Mouse (Mus musculus) liver, embryonic 16.5 days (tissue): ENCODE data around the gene Impdh2. TPM values are rescaled to one million over a fixed set of nuclear protein-coding genes. Genes with fewer than 3 reads are reported as not detected.

ENCODE experiments used
- ATAC-seq: fragments of 200-750 bp; cut with Nextera tagmentation; 2 replicates; pipeline ENCODE4 v1.8.0; 2017; ENCODE audit warnings: low read depth, mild to moderate bottlenecking, moderate number of reproducible peaks, moderate library complexity
- H3K27ac ChIP-seq: fragments of 300-500 bp; sonication (generic); 2 replicates; pipeline ENCODE4 v1.5.1; 2014; ENCODE audit warnings: mild to moderate bottlenecking, low read length
- H3K27me3 ChIP-seq: fragments of 300-500 bp; sonication (generic); 2 replicates; pipeline ENCODE4 v1.6.1; 2014; ENCODE audit warnings: low read depth, low read length, mixed read lengths; ENCODE audit not compliant: control insufficient read depth, insufficient read depth
- H3K36me3 ChIP-seq: fragments of 300-500 bp; sonication (generic); 2 replicates; pipeline ENCODE4 v1.6.1; 2014; ENCODE audit warnings: mild to moderate bottlenecking; ENCODE audit not compliant: control insufficient read depth, insufficient read depth
- H3K4me1 ChIP-seq: fragments of 300-500 bp; sonication (generic); 2 replicates; pipeline ENCODE4 v1.6.1; 2014; ENCODE audit warnings: low read depth, low read length, mixed read lengths; ENCODE audit not compliant: control insufficient read depth
- H3K4me2 ChIP-seq: fragments of 300-500 bp; sonication (generic); 2 replicates; pipeline ENCODE4 v1.6.1; 2014; ENCODE audit warnings: low read depth, low read length, mixed read lengths
- H3K4me3 ChIP-seq: fragments of 300-500 bp; sonication (generic); 2 replicates; pipeline ENCODE4 v1.5.1; 2014; ENCODE audit warnings: low read depth, mild to moderate bottlenecking, low read length
- H3K9ac ChIP-seq: fragments of 300-500 bp; sonication (generic); 2 replicates; pipeline ENCODE4 v1.6.1; 2014; ENCODE audit warnings: low read depth, low read length
- H3K9me3 ChIP-seq: fragments of 300-500 bp; sonication (generic); replicated peaks from 2 replicates; pipeline ENCODE4 v1.6.1; 2016; ENCODE audit warnings: low read length; ENCODE audit not compliant: control insufficient read depth
- WGBS: fragments of 180-500 bp; shearing (Covaris S2); extraction: QIAGEN DNeasy Blood & Tissue Kit; methylation state at CpG from one replicate; pipeline ENCODE4 v1.1.7; 2014; ENCODE audit not compliant: insufficient replicate concordance; 5-methylcytosine and 5-hydroxymethylcytosine counted together
- polyA plus RNA-seq: library from polyadenylated mRNA; unstranded; fragments of >200 nt; fragmentation: Nextera tagmentation; extraction: Ambion mirVana; gene quantifications from 2 replicates; pipeline ENCODE4 v1.2.1, GENCODE M21; 2015

The Impdh2 gene
- polyA plus RNA-seq, 1 experiment from 2014 or later, result 80.0 TPM

DNA sequence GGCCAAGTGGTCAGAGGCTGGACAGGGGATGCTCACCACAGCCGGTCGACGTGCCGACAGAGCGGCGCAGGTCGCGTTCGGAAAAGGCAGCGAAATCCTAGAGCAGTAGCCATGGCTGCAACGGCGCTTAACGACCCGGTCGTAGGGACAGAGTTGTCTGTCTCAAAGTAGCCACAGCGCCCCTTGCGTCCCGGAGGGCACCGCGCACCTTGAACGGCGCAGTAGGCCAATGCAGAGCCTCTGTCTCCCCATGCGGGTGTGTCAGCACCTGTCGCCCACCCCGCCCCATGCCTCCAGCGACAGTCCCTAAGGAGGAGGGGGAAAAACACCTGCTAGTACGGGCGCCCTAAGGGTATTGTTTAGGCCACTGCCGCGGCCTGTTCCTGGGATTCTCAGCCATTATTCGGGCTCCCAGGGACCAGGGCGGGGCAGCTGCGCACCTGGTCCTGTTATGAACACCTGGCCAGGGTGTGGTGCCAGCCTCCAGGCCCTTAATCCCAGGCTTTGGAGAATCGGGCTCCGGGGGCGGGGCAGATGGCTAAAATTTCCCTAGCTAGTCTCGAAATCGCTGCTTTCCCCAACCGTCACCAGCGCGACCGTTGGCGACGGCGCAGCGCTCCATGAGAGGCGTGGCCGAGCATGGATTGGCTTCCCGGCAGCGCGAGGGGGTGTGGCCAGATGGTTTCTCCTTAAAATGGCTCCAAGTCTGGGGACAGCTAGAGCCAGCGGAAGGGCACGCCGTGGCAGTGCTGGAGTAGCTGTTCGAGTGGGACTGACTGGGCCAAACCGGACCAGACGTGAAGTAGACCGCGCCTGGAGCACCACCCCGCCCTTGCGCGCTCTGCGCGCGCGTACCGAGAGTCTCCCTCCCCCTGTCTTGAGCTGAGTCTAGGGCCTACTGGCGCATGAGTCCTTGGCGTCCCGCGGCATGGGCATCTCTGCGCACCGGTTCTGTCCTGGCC lies 7.0 kb downstream of the Impdh2 start, which contains the start of gene Ndufaf3:
Ndufaf3 (minus strand) TSS at position 620 of the 962 bp plus-strand sequence.
- H3K27me3 ChIP-seq, result no peaks in the 10 kb centered on the region
- H3K9me3 ChIP-seq, result no peaks in the 10 kb centered on the region
- peak; percentile 82 for ATAC-seq
- under 1% methylated on average over 73 of the region's 73 CpGs for WGBS
- H3K9ac ChIP-seq, result peak within 1 kb of the TSS; percentile 84
- peaks cover 51% of the 10 kb centered on the region for H3K4me1 ChIP-seq
- H3K27ac ChIP-seq, result peak within 1 kb of the TSS; percentile 90
- H3K36me3 ChIP-seq, result peaks cover 12% of the 10 kb centered on the region
- peak within 1 kb of the TSS; percentile 96 for H3K4me2 ChIP-seq
- peak within 1 kb of the TSS; percentile 87 for H3K4me3 ChIP-seq

DNA sequence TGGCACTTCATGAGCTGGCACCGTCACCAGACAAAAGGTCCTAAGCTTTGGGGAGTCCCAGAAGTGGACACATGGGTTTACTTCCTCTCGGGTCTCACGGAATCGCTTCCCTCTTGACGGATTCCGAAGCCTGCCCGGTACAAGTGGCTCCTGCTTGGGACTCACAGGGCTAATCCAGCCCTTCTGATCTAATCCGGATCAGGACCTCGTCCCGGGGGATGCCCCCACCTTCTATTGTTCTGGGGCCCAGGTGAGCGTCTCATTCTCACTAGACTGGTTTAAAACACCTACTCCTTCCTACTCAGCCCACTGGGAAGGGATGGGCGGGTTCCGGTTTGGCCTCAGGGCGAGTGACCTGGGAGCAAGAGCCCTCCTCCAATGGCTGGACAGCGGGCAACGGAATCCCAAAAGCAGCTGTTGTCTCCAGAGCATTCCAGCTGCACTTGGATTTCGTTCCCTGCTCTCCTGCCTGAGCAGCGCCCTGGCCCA lies 7.9 kb downstream of the Impdh2 start:
- H3K27ac ChIP-seq, result peak overlapping the region; percentile 90
- 2% methylated on average over 18 of the region's 18 CpGs for WGBS
- H3K4me1 ChIP-seq, result peaks cover 48% of the 10 kb centered on the region
- ATAC-seq, result no peak
- H3K4me3 ChIP-seq, result peak overlapping the region; percentile 87
- no peaks in the 10 kb centered on the region for H3K9me3 ChIP-seq
- peak overlapping the region; percentile 84 for H3K9ac ChIP-seq
- H3K27me3 ChIP-seq, result no peaks in the 10 kb centered on the region
- H3K4me2 ChIP-seq, result peak overlapping the region; percentile 96
- peaks cover 16% of the 10 kb centered on the region for H3K36me3 ChIP-seq

DNA sequence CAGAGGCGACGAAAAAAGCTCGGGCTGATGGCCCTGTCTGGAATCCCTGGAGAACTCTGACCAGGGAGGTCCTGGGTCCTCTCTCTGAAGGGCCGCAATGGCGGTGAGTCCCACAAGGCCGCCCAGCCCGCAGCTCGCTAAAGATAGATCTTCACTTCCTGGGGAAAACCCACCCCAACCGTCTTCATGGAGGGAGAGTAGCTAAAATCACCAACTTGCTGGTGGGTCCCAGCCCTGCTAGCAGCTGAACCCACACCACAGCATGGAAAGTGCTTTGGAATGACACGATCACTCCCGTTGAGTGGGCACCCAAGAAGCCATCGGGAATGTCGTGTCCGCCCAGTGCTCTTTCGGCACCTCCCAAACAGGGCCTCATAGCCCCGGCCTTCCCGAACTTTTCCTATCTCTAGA lies 8.4 kb downstream of the Impdh2 start:
- H3K4me1 ChIP-seq, result peaks cover 46% of the 10 kb centered on the region

DNA sequence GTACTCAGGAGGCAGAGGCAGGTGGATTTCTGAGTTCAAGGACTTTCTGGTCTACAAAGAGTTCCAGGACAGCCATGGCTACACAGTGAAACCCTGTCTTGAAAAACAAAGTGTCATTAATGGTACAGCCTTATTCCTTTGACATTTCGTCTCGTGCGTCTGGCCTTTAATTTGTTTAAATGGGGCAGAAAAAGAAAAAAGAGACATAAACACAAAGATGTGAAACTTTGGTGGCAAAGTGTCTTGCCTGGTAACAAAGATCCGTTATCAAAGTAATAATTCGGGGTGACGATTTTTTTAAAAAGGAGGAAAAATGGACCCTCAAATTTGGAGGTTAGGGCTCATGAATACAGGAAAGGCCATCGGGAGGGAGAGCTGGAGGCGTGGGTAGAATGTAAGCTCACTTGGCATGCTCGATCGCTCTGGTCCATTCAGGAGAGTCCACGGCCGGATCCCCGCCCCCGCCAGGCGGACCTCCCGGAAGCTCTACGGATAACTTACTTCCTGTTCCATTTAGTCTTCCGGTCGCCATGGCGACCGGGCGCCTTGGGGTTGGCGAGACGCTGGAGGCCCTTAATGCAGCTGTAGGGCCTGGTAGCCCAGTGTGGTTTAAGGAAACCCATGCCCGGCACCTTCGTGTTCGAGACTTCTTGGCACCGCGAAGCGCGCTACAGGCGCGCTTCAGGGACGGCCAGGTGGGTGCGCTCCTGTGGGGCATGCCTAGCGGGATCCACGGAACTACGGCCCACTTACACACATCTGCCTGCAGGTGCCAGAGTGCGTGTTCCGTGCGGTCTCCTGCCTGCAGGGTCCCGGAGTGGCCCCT lies 9.5 kb downstream of the Impdh2 start, which contains the start of gene Dalrd3:
Dalrd3 (plus strand) TSS at position 506 of the 826 bp plus-strand sequence.
- Histone ChIP-seq H3K27me3 (no peaks in the 10 kb centered on the region), H3K9me3 (no peaks in the 10 kb centered on the region), H3K4me1 (peaks cover 40% of the 10 kb centered on the region), H3K36me3 (peaks cover 7% of the 10 kb centered on the region), H3K27ac (peak within 1 kb of the TSS; percentile 46), H3K4me3 (peak within 1 kb of the TSS; percentile 87), H3K9ac (peak within 1 kb of the TSS; percentile 74), H3K4me2 (peak within 1 kb of the TSS; percentile 96)
- ATAC-seq, result peak; percentile 62
- 4% methylated on average over 42 of the region's 42 CpGs for WGBS

More for the DNA sequence above, 8.4 kb downstream of the Impdh2 start:
- H3K4me2 ChIP-seq, result peak overlapping the region; percentile 96
- no peak for ATAC-seq
- H3K36me3 ChIP-seq, result peaks cover 14% of the 10 kb centered on the region
- no peaks in the 10 kb centered on the region for H3K27me3 ChIP-seq
- H3K9me3 ChIP-seq, result no peaks in the 10 kb centered on the region
- H3K4me3 ChIP-seq, result peak overlapping the region; percentile 87
- peak overlapping the region; percentile 84 for H3K9ac ChIP-seq
- 36% methylated on average over 17 of the region's 17 CpGs for WGBS
- H3K27ac ChIP-seq, result peak overlapping the region; percentile 90

DNA sequence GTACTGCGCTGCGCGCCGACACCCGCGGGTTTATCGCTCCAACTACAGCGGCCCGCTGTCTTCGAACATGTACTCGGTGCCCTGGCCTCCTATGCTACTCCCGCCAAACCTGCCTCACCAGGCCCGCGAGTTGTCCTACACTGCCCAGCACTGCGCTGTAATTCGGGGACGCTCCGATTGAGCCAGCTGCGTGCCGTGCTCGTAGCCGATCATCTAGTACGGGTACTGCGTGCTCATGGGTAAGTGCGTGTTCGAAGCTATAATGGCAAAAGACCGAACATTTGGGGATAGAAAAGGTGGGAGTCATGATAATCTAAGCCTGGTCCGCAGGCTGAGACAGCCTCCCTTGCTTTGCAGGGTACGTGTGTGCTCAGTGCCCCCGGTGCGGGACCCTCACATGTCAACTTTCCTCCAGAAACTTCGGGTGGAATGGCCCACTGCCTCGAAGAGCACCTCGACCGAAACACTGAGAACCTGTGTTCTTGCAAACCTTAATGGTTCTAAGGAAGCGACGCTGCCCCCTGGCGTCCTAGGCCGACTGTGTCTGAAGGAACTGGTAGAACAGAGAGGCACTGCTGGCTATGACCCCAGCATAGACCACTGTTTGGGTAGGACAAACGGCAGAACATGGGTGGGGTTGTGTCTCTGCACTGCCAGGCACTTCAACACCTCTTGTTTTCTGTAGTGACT lies 10.3 kb downstream of the Impdh2 start:
- H3K27ac ChIP-seq, result peak overlapping the region; percentile 46
- peaks cover 40% of the 10 kb centered on the region for H3K4me1 ChIP-seq

DNA sequence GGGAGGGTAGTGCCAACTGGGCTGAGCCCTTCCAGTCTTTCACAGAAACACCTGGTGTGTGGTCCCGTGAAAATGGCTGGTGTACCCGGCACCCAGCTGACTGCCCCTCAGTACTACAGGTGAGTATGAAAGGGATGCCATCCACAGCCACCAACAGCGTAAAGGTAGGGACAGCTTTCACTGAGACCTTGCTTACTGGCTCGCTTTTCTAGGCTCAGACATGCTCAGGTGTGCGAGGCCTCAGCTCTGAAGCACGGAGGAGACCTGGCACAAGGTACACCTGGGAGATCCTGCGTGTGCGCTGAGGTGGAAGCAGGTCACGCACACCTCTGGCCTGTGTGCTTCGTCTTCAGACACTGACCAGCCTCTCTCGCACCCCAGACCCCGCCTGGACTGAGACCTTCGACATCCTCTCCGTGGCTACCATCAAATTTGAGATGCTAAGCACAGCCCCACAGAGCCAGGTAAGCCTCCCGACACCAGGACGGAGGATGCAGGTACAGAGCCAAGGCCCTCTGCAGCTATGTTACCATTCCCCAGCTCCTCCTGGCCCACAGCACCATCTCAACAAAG lies 11.4 kb downstream of the Impdh2 start:
- H3K9ac ChIP-seq, result no peak overlapping the region
- no peaks in the 10 kb centered on the region for H3K27me3 ChIP-seq
- no peak overlapping the region for H3K27ac ChIP-seq
- H3K36me3 ChIP-seq, result peaks cover 7% of the 10 kb centered on the region
- 86% methylated on average over 16 of the region's 16 CpGs for WGBS
- no peak for ATAC-seq
- no peak overlapping the region for H3K4me2 ChIP-seq
- H3K4me3 ChIP-seq, result no peak overlapping the region
- no peaks in the 10 kb centered on the region for H3K9me3 ChIP-seq
- peaks cover 30% of the 10 kb centered on the region for H3K4me1 ChIP-seq

More for the DNA sequence above, 10.3 kb downstream of the Impdh2 start:
- WGBS, result 1% methylated on average over 40 of the region's 40 CpGs
- H3K36me3 ChIP-seq, result peaks cover 7% of the 10 kb centered on the region
- H3K4me3 ChIP-seq, result peak overlapping the region; percentile 85
- H3K27me3 ChIP-seq, result no peaks in the 10 kb centered on the region
- peak overlapping the region; percentile 74 for H3K9ac ChIP-seq
- no peaks in the 10 kb centered on the region for H3K9me3 ChIP-seq
- peak; percentile 0; the same call in 1 of the 2 replicates for ATAC-seq
- peak overlapping the region; percentile 96 for H3K4me2 ChIP-seq

DNA sequence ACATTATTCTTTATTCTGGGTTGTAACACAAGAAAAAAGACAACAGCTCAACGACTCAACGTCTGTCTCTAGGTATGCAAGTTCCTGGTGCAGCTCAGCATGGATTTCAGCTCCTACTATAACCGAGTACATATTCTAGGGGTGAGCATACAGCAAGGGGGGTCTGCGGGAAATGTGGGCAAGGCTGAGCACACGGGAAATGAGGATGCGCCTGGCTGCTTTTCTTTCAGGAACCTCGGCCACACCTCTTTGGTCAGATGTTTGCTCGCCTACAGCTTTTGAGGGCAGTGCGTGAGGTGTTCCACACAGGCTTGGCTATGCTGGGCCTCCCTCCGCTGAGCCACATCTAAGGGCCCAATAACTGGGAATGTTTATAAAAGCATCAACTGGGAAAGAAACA lies 12.2 kb downstream of the Impdh2 start:
- 78% methylated on average over 10 of the region's 10 CpGs for WGBS

More for the DNA sequence above, 12.2 kb downstream of the Impdh2 start:
- Histone ChIP-seq H3K9me3 (no peaks in the 10 kb centered on the region), H3K27me3 (no peaks in the 10 kb centered on the region), H3K36me3 (peaks cover 7% of the 10 kb centered on the region), H3K4me2 (no peak overlapping the region), H3K9ac (no peak overlapping the region), H3K4me3 (no peak overlapping the region), H3K4me1 (peaks cover 31% of the 10 kb centered on the region), H3K27ac (no peak overlapping the region)
- no peak for ATAC-seq
